Mouse (Mus musculus) hindbrain, embryonic 14.5 days (tissue): Measurements from ENCODE around the gene Slc43a3. TPM values are rescaled to one million over a fixed set of nuclear protein-coding genes. Genes with fewer than 3 reads are reported as not detected.
"Not testable (repeated sequence)": the region's sequence is repeated elsewhere in the genome, so short reads cannot be mapped to it uniquely, and the experiment has no call there.

Experiments
- ATAC-seq: fragments of 200-750 bp; cut with Nextera tagmentation; 2 replicates; pipeline ENCODE4 v1.8.0; 2017; ENCODE audit warnings: moderate number of reproducible peaks, mild to moderate bottlenecking, moderate TSS enrichment, moderate library complexity; ENCODE audit not compliant: low FRiP score
- DNase-seq: peaks from one replicate; pipeline ENCODE4 v3.0.0-alpha.2; 2015; ENCODE audit warnings: low spot score
- H3K27ac ChIP-seq: fragments of 300-500 bp; sonication (generic); 2 replicates; pipeline ENCODE4 v1.5.1; 2014; ENCODE audit warnings: mild to moderate bottlenecking, moderate library complexity
- H3K27me3 ChIP-seq: fragments of 300-500 bp; sonication (generic); 2 replicates; pipeline ENCODE4 v1.6.1; 2014; ENCODE audit warnings: mild to moderate bottlenecking, low read length, mixed read lengths; ENCODE audit not compliant: control insufficient read depth, insufficient read depth
- H3K36me3 ChIP-seq: fragments of 300-500 bp; sonication (generic); replicated peaks from 2 replicates; pipeline ENCODE4 v1.6.1; 2014; ENCODE audit not compliant: control insufficient read depth, insufficient read depth
- H3K4me1 ChIP-seq: fragments of 300-500 bp; sonication (generic); replicated peaks from 2 replicates; pipeline ENCODE4 v1.6.1; 2014; ENCODE audit warnings: antibody characterized with exemption, low read length, mixed read lengths; ENCODE audit not compliant: control insufficient read depth, insufficient read depth
- H3K4me2 ChIP-seq: fragments of 300-500 bp; sonication (generic); replicated peaks from 2 replicates; pipeline ENCODE4 v1.6.1; 2014; ENCODE audit warnings: mild to moderate bottlenecking, moderate library complexity
- H3K4me3 ChIP-seq: fragments of 300-500 bp; sonication (generic); replicated peaks from 2 replicates; pipeline ENCODE4 v1.5.1; 2014; ENCODE audit warnings: mild to moderate bottlenecking, low read length
- H3K9ac ChIP-seq: fragments of 300-500 bp; sonication (generic); 2 replicates; pipeline ENCODE4 v1.6.1; 2014
- H3K9me3 ChIP-seq: fragments of 300-500 bp; sonication (generic); 2 replicates; pipeline ENCODE4 v1.6.1; 2016; ENCODE audit warnings: low read length; ENCODE audit not compliant: control insufficient read depth
- WGBS: fragments of 180-500 bp; shearing (Covaris S2); extraction: QIAGEN DNeasy Blood & Tissue Kit; methylation state at CpG from one replicate; pipeline ENCODE4 v1.1.7; 2014; 5-methylcytosine and 5-hydroxymethylcytosine counted together
- polyA plus RNA-seq: library from polyadenylated mRNA; unstranded; fragments of >200 nt; fragmentation: Nextera tagmentation; extraction: Ambion mirVana; gene quantifications from 2 replicates; pipeline ENCODE4 v1.2.1, GENCODE M21; 2014

The Slc43a3 gene
- polyA plus RNA-seq, 1 experiment from 2014 or later: 4.9 TPM

- not testable (repeated sequence) for H3K27ac ChIP-seq, ATAC-seq, H3K9ac ChIP-seq, H3K27me3 ChIP-seq, H3K9me3 ChIP-seq, DNase-seq, H3K36me3 ChIP-seq, H3K4me1 ChIP-seq, H3K4me3 ChIP-seq, H3K4me2 ChIP-seq
- 93% methylated on average over 6 of the region's 6 CpGs for WGBS
Observed at GRCm38 (mm10) chr2:84896686-84897085, 39.7 kb upstream of the Slc43a3 start.

DNA sequence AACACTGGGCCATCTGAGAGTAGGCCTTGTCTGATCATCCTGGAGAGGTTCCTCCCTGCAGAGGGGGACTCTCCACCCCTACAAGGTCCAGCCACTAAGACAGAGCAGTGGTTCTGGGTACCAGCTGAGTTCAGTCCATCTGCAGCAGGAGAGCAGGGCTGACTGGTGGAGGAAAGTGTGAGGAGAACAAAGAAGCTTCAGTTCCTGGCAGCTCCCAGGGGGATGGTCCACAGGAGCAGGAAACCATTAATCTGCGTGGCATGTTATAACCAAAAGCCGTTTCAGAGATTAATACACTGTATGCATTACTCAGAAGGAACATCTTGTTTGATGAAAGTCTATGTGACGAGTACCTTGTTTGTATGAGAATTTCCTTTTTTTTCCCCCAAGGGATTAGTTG lies 23.7 kb upstream of the Slc43a3 start:
- no peak overlapping the region for H3K27ac ChIP-seq
- 62% methylated on average over 3 of the region's 3 CpGs for WGBS
- DNase-seq (no peak), ATAC-seq (no peak)
- no peaks in the 10 kb centered on the region for H3K4me1 ChIP-seq
- no peaks in the 10 kb centered on the region for H3K9me3 ChIP-seq
- no peaks in the 10 kb centered on the region for H3K27me3 ChIP-seq
- H3K9ac ChIP-seq: no peak overlapping the region
- no peaks in the 10 kb centered on the region for H3K36me3 ChIP-seq
- H3K4me3 ChIP-seq: no peak overlapping the region
- no peak overlapping the region for H3K4me2 ChIP-seq

DNA sequence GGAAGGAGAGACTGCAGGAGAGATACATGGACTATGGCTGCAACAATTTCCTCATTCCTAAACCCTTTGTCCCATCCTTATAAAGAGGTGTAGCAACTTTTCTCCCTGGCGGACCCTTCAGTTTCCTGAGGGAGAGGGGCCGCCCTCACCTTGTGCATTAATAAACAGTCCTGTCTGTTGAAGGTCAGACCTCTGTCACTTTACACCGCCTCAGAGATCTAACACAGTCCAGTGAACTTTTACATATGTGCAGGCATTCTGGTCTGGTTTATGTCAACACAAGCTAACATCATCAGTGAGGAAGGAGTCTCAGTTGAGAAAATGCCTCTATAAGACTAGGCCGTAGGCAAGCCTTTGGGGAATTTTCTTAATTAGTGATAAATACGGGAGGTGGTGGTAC lies 22.5 kb upstream of the Slc43a3 start:
- H3K4me2 ChIP-seq: no peak overlapping the region
- no peaks in the 10 kb centered on the region for H3K4me1 ChIP-seq
- WGBS: 89% methylated on average over 5 of the region's 5 CpGs
- no peak overlapping the region for H3K27ac ChIP-seq
- H3K9ac ChIP-seq: no peak overlapping the region
- H3K27me3 ChIP-seq: no peaks in the 10 kb centered on the region
- no peaks in the 10 kb centered on the region for H3K36me3 ChIP-seq
- no peak for ATAC-seq
- H3K9me3 ChIP-seq: no peaks in the 10 kb centered on the region
- no peak for DNase-seq
- no peak overlapping the region for H3K4me3 ChIP-seq

- H3K9me3 ChIP-seq: no peaks in the 10 kb centered on the region
- no peak overlapping the region for H3K27ac ChIP-seq
- no peak for DNase-seq
- no peak overlapping the region for H3K4me3 ChIP-seq
- WGBS: 90% methylated on average over 3 of the region's 3 CpGs
- no peaks in the 10 kb centered on the region for H3K27me3 ChIP-seq
- H3K36me3 ChIP-seq: no peaks in the 10 kb centered on the region
- H3K4me1 ChIP-seq: no peaks in the 10 kb centered on the region
- ATAC-seq: no peak
- no peak overlapping the region for H3K9ac ChIP-seq
- H3K4me2 ChIP-seq: no peak overlapping the region
Observed at GRCm38 (mm10) chr2:84915330-84915729, 21.0 kb upstream of the Slc43a3 start.

DNA sequence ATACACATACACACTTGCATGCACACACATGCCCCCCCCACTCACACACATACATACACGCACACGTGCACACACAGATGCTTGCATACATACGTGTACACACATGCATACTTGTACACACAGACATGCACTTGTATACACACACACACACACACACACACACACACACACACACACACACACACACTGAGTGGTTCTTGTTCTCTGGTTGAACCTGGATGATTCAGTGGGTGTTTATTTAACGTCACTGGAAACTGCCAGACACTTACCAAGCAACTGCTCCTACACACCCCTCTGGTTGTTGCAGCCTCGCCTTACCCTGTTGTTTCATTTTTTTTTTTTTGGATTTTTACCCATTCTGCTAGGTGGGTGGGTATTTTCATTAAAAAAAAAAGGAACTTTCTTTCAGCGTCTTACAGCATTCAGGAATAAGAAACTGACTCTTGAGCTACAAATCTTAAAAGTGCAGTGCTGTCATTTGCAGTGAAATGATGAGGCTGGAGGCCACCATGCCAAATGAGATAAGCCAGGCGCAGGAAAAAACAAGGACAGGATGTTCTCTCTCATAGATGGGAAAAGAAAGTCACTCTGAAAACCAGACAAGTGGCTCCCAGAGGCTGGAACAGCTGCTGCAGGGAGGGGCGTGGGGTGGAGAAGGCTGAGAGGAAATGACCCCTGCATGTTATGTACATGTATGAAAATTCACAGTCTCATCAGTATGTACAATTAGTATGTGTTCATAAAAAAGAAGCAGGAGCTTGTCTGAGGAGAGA lies 19.6 kb upstream of the Slc43a3 start:
- ATAC-seq (no peak), DNase-seq (no peak)
- H3K27ac ChIP-seq: no peak overlapping the region
- no peak overlapping the region for H3K4me3 ChIP-seq
- H3K9me3 ChIP-seq: no peaks in the 10 kb centered on the region
- no peaks in the 10 kb centered on the region for H3K27me3 ChIP-seq
- no peaks in the 10 kb centered on the region for H3K4me1 ChIP-seq
- no peaks in the 10 kb centered on the region for H3K36me3 ChIP-seq
- H3K4me2 ChIP-seq: no peak overlapping the region
- WGBS: 83% methylated on average over 8 of the region's 8 CpGs
- H3K9ac ChIP-seq: no peak overlapping the region

GRCm38 (mm10) chr2:84918188-84918587 lies 18.2 kb upstream of the Slc43a3 start:
- Histone ChIP-seq H3K27ac (no peak overlapping the region), H3K9ac (no peak overlapping the region), H3K4me2 (no peak overlapping the region), H3K27me3 (no peaks in the 10 kb centered on the region), H3K4me1 (no peaks in the 10 kb centered on the region), H3K9me3 (no peaks in the 10 kb centered on the region), H3K36me3 (no peaks in the 10 kb centered on the region), H3K4me3 (no peak overlapping the region)
- ATAC-seq: no peak
- no peak for DNase-seq
- 67% methylated on average over 3 of the region's 3 CpGs for WGBS

DNA sequence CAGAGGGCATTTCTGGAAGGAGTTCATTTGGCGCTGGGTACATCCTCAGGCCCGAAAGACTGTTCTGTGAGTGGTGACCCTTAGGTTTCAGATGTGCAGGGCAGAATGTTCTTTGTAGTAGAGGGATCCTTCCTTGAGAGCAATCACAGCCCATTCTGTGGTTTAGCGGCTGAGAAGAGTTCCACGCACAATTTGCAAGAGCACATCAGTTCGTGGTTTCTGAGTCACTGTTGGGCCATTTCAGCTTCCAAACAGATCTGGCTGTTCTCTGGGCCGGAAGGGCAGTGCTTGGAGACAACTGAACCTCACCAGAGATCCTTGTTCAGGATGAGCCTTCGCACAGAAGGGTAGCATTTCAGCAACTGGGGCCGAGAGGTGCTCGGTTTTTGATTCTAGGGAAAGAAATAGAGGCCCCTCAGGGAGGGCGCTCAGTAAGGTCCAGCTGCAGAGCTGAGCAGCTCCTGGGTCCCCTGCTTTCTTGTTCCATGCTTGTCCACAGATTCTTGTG lies 16.7 kb upstream of the Slc43a3 start:
- Histone ChIP-seq H3K27ac (no peak overlapping the region), H3K9ac (no peak overlapping the region), H3K9me3 (peaks cover 4% of the 10 kb centered on the region; the same call in 1 of the 2 replicates), H3K4me1 (no peaks in the 10 kb centered on the region), H3K36me3 (no peaks in the 10 kb centered on the region), H3K4me2 (no peak overlapping the region), H3K4me3 (no peak overlapping the region), H3K27me3 (no peaks in the 10 kb centered on the region)
- WGBS: 87% methylated on average over 10 of the region's 10 CpGs
- DNase-seq (no peak), ATAC-seq (no peak)

- DNase-seq: no peak
- Histone ChIP-seq H3K27ac (no peak overlapping the region), H3K27me3 (no peaks in the 10 kb centered on the region), H3K4me2 (no peak overlapping the region), H3K4me1 (no peaks in the 10 kb centered on the region), H3K36me3 (no peaks in the 10 kb centered on the region), H3K4me3 (no peak overlapping the region), H3K9me3 (no peaks in the 10 kb centered on the region), H3K9ac (no peak overlapping the region)
- WGBS: 93% methylated on average over 7 of the region's 7 CpGs
- no peak for ATAC-seq
Observed at GRCm38 (mm10) chr2:84930186-84930585, 6.2 kb upstream of the Slc43a3 start.

GRCm38 (mm10) chr2:84933992-84934648 lies 2.3 kb upstream of the Slc43a3 start:
- WGBS: 78% methylated on average over 8 of the region's 8 CpGs
- Histone ChIP-seq H3K27ac (no peak overlapping the region), H3K36me3 (no peaks in the 10 kb centered on the region), H3K4me2 (no peak overlapping the region), H3K4me3 (no peak overlapping the region), H3K4me1 (no peaks in the 10 kb centered on the region), H3K27me3 (peaks cover 8% of the 10 kb centered on the region; the same call in 1 of the 2 replicates), H3K9me3 (no peaks in the 10 kb centered on the region), H3K9ac (no peak overlapping the region)
- ATAC-seq (no peak), DNase-seq (no peak)
